Mouse (Mus musculus) embryonic fibroblast, embryonic 13.5 days (primary cell): ENCODE results near the gene Galnt17. TPM values are rescaled to one million over a fixed set of nuclear protein-coding genes. Genes with fewer than 3 reads are reported as not detected.
A peak's percentile ranks its signal among the peaks of the same experiment; 100 is the strongest.

Source experiments
- H3K27ac ChIP-seq: 2 replicates; pipeline ENCODE4 v1.5.1; 2012; ENCODE audit warnings: low read length, control low read depth, inconsistent platforms; ENCODE audit not compliant: insufficient read depth
- H3K4me1 ChIP-seq: 2 replicates; pipeline ENCODE4 v1.6.1; 2011; ENCODE audit warnings: low read length; ENCODE audit not compliant: control insufficient read depth, insufficient read depth
- H3K4me3 ChIP-seq: 2 replicates; pipeline ENCODE4 v1.5.1; 2011; ENCODE audit warnings: mild to moderate bottlenecking, control low read depth, low read length; ENCODE audit not compliant: insufficient read depth
- CTCF ChIP-seq: IDR thresholded peaks from 2 replicates; pipeline ENCODE4 v1.5.1; 2011; ENCODE audit warnings: mild to moderate bottlenecking, control low read depth, low read length, moderate library complexity, borderline replicate concordance; ENCODE audit not compliant: insufficient read depth
- POLR2A ChIP-seq: IDR thresholded peaks from 2 replicates; pipeline ENCODE4 v1.6.1; 2011; ENCODE audit warnings: low read depth, mild to moderate bottlenecking, control low read depth, low read length, moderate library complexity
- polyA plus RNA-seq: library from polyadenylated mRNA; stranded (reverse); fragments of >200 nt; gene quantifications from 2 replicates; pipeline ENCODE4 v1.2.4, GENCODE M21; 2011; ENCODE audit warnings: low read depth; ENCODE audit not compliant: missing spikeins, insufficient read length

Gene Galnt17
- polyA plus RNA-seq, 1 experiment = 34.5 TPM

GRCm38 (mm10) chr5:130871086-130871485 is 437.2 kb downstream of the Galnt17 start:
- H3K4me1 ChIP-seq = no peaks in the 10 kb centered on the region
- TF ChIP-seq POLR2A (no peak), CTCF (no peak)
- H3K4me3 ChIP-seq = no peak overlapping the region
- H3K27ac ChIP-seq = no peak overlapping the region

GRCm38 (mm10) chr5:130869869-130870268 is 438.4 kb downstream of the Galnt17 start:
- Histone ChIP-seq H3K27ac (no peak overlapping the region), H3K4me1 (no peaks in the 10 kb centered on the region), H3K4me3 (no peak overlapping the region)
- TF ChIP-seq CTCF (no peak), POLR2A (no peak)

DNA sequence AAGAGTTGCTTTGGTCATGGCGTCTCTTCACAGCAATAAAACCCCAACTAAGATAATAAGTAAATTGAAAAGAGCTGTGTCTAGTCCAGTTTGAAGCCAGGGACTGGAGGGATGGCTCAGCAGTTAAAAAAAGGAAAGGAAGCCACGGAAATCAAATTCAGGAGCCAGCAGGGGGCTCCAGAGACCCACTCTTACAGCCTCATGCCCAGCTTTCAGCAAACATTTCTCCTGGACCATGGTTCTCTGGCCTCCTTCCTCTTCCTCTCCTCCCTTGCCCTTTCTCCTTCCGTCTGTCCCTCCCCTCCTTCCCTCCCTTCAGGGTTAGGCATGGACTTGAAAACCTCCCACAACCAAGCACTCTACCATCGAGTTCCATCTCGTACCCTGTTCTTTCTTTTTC is 446.0 kb downstream of the Galnt17 start:
- Histone ChIP-seq H3K4me1 (no peaks in the 10 kb centered on the region), H3K27ac (no peak overlapping the region)
- TF ChIP-seq CTCF (0 out of 2 replicates have a peak, but pooled peaks have one; percentile 28), POLR2A (no peak)

DNA sequence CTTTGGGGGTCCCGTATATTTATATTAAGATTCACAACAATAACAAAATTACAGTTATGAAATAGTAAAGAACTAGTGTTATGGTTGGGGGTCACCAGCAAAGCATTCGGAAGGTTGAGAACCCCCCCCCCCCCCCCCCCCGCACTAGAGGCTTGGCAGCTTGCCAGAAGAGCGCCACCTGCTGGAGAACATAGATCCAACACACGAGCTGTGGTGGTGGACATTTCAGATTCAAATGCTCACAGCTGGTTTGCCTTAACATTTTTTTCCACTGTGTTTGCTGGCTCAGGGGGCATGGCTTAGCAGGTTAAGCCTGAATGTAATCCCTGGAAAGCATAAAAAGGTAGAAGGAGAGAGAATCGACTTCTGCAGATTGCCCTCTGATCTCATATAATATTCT is 448.6 kb downstream of the Galnt17 start:
- no peak for TF ChIP-seq CTCF
- no peak for TF ChIP-seq POLR2A
- Histone ChIP-seq H3K4me1 (no peaks in the 10 kb centered on the region), H3K27ac (no peak overlapping the region), H3K4me3 (no peak overlapping the region)

More for the DNA sequence above, 446.0 kb downstream of the Galnt17 start:
- no peak overlapping the region for H3K4me3 ChIP-seq

GRCm38 (mm10) chr5:130858706-130859105 is 449.6 kb downstream of the Galnt17 start:
- TF ChIP-seq CTCF = no peak
- Histone ChIP-seq H3K27ac (no peak overlapping the region), H3K4me1 (no peaks in the 10 kb centered on the region), H3K4me3 (no peak overlapping the region)

GRCm38 (mm10) chr5:130858148-130858547 is 450.1 kb downstream of the Galnt17 start:
- Histone ChIP-seq H3K27ac (no peak overlapping the region), H3K4me1 (no peaks in the 10 kb centered on the region), H3K4me3 (no peak overlapping the region)
- TF ChIP-seq POLR2A = no peak
- peak; percentile 54; the same call in 1 of the 2 replicates for TF ChIP-seq CTCF

GRCm38 (mm10) chr5:130854430-130854829 is 453.9 kb downstream of the Galnt17 start:
- Histone ChIP-seq H3K4me1 (no peaks in the 10 kb centered on the region), H3K4me3 (no peak overlapping the region), H3K27ac (no peak overlapping the region)
- TF ChIP-seq CTCF = no peak

GRCm38 (mm10) chr5:130853371-130853770 is 454.9 kb downstream of the Galnt17 start:
- TF ChIP-seq POLR2A = no peak
- TF ChIP-seq CTCF = peak; percentile 100
- Histone ChIP-seq H3K27ac (no peak overlapping the region), H3K4me1 (no peaks in the 10 kb centered on the region), H3K4me3 (no peak overlapping the region)

DNA sequence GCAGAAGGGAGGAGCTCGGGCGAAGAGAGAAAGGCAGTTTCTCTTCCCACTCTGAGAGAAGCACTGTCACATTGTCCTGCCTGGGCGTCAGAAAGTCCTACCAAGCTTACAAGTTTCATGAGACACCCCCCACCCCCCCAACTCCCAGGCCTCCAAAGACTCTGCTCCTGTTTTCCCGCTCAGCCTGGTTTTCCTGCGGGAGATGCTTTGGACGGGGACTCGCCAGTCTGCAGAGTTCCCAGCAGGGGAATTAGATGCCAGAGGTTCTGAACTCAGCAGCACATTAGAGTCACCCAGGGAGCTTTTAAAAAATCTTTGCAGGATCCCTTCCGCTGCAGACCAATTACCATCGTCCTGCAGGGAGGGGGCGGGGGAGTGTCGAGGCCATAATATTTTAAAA is 456.1 kb downstream of the Galnt17 start:
- no peaks in the 10 kb centered on the region for H3K4me1 ChIP-seq
- H3K27ac ChIP-seq = no peak overlapping the region
- H3K4me3 ChIP-seq = no peak overlapping the region
- TF ChIP-seq POLR2A (no peak), CTCF (no peak)

- TF ChIP-seq POLR2A (no peak), CTCF (no peak)
- Histone ChIP-seq H3K27ac (no peak overlapping the region), H3K4me1 (no peaks in the 10 kb centered on the region), H3K4me3 (no peak overlapping the region)
Observed at GRCm38 (mm10) chr5:130849610-130850009, 458.7 kb downstream of the Galnt17 start.

DNA sequence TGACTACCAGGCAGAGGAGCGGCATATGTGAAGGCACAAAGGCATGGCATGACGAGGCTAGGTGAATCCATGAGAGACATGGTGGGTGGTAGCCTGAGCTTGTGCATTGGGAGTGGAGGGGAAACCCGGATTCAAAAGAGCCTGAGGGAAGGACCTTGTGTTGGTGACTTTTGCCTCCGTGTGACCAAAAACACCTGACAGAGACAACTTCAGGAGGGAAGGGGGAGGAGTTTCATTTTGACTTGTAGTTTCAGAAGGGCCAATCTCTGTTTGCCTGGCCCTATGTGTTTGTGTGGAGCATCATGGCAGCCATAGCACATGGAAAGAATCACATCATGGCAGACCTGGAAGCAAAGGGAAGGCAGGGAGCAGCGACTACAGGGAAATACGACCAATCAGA is 459.7 kb downstream of the Galnt17 start:
- TF ChIP-seq POLR2A (no peak), CTCF (no peak)
- Histone ChIP-seq H3K27ac (no peak overlapping the region), H3K4me3 (no peak overlapping the region), H3K4me1 (no peaks in the 10 kb centered on the region)
